Mouse (Mus musculus) embryonic fibroblast, embryonic 13.5 days (primary cell): Measurements from ENCODE around the gene Tomm40. TPM values are rescaled to one million over a fixed set of nuclear protein-coding genes. Genes with fewer than 3 reads are reported as not detected.
A peak's percentile ranks its signal among the peaks of the same experiment; 100 is the strongest.

Source experiments
- H3K27ac ChIP-seq: 2 replicates; pipeline ENCODE4 v1.5.1; 2012; ENCODE audit warnings: low read length, control low read depth, inconsistent platforms; ENCODE audit not compliant: insufficient read depth
- H3K4me1 ChIP-seq: 2 replicates; pipeline ENCODE4 v1.6.1; 2011; ENCODE audit warnings: low read length; ENCODE audit not compliant: control insufficient read depth, insufficient read depth
- H3K4me3 ChIP-seq: 2 replicates; pipeline ENCODE4 v1.5.1; 2011; ENCODE audit warnings: mild to moderate bottlenecking, control low read depth, low read length; ENCODE audit not compliant: insufficient read depth
- CTCF ChIP-seq: IDR thresholded peaks from 2 replicates; pipeline ENCODE4 v1.5.1; 2011; ENCODE audit warnings: mild to moderate bottlenecking, control low read depth, low read length, moderate library complexity, borderline replicate concordance; ENCODE audit not compliant: insufficient read depth
- POLR2A ChIP-seq: IDR thresholded peaks from 2 replicates; pipeline ENCODE4 v1.6.1; 2011; ENCODE audit warnings: low read depth, mild to moderate bottlenecking, control low read depth, low read length, moderate library complexity
- polyA plus RNA-seq: library from polyadenylated mRNA; stranded (reverse); fragments of >200 nt; gene quantifications from 2 replicates; pipeline ENCODE4 v1.2.4, GENCODE M21; 2011; ENCODE audit warnings: low read depth; ENCODE audit not compliant: missing spikeins, insufficient read length

Tomm40 gene
- polyA plus RNA-seq: 38.1 and 51.3 TPM in 2 replicates

DNA sequence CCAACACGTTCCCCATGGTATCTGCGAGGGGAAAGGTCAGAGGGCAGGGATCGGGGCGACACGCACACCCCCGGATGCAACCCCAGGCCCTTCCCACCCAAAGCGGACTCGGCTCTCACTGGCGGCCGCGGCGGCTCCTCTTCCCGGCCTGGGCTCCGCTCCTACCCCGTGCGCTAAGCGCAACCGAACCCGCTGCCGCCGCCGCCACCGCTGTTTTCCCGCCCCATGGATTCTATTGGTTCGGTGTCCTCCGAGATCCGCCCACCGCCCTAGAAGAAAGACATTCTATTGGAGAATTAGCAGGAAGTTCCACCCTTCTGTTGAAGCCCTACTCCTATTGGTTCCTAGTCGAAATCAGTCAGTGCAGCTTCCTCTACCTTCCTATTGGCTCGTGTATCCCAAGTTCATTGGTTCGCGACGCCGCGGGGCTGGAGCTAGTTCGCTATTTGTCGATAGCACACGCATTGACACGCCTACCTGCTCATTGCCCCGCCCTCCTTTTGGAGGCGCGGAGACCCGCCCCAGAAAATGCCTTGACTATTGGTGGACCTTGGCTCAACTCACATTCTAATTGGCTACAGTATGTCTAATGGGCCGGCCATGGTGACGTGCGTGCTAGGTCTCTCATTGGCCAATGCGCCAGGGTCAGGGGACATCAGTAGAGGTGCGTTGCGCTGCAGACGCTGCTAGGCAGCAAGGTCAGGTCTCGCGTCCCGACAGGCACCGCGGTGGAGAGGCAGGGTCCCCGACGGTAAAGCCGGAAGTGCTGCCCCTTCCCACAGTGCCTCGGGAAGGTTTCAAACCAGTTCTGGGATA lies at the start of gene Tomm40:
TSS of gene Tomm40 (minus strand) at position 200 of the 816 bp plus-strand sequence.
- peak within 1 kb of the TSS; percentile 91 for H3K27ac ChIP-seq
- peaks cover 9% of the 10 kb centered on the region for H3K4me1 ChIP-seq
- peak within 1 kb of the TSS; percentile 96 for H3K4me3 ChIP-seq
- TF ChIP-seq CTCF (no peak), POLR2A (0 out of 2 replicates have a peak, but pooled peaks have one; percentile 49)

DNA sequence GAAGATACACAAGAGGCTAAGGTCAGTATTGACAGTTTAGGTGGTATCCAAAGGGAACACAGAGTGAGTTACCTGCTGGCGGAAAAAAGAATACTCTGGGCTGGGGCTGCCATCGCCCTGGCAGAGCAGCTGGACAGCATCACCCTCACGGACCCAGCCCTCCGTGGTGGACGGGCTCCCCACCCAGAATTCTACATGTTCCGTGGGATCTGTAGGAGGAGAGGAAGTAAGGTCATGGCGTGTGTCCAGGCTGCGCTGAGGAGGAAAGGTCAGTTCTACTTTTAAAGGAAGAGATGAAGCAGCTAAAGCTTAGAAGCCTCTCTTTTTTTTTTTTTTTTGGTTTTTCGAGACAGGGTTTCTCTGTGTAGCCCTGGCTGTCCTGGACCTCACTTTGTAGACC lies 49.3 kb upstream of the Tomm40 start:
- H3K4me1 ChIP-seq: no peaks in the 10 kb centered on the region
- TF ChIP-seq CTCF (no peak), POLR2A (no peak)
- H3K27ac ChIP-seq: no peak overlapping the region
- H3K4me3 ChIP-seq: no peak overlapping the region

DNA sequence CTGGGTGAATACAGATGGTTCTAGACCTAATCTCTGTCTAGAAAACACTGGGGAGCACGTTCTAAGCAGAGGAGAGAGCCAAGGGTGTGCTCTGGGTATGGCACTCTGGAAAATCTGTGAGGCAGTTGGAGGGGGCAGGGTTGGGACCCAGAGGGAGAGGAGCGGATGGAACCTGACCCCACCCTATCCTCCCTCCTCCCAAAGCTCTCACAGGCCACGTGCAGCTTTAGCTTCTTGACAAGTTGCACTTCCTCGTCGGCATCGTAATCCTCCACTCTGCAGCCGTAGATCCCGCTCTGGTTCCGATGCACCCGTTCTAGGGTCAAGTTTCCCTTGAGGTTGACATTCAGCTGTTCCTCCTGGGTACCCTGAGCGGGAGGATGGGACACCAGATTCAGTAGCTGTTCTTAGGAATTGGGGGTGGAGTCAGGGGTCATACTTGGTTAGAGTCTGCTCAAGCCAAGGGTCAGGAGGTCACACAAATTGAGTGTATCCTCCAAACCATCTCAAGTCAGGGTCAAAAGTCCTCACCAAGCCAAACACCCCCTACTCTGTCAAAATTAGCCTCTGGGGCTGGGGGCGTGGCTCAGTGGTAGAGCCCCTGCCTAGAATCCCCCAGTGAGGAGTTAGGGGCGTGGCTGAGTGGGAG lies 48.7 kb upstream of the Tomm40 start:
- Histone ChIP-seq H3K27ac (no peak overlapping the region), H3K4me1 (no peaks in the 10 kb centered on the region), H3K4me3 (no peak overlapping the region)
- TF ChIP-seq POLR2A (no peak), CTCF (no peak)

DNA sequence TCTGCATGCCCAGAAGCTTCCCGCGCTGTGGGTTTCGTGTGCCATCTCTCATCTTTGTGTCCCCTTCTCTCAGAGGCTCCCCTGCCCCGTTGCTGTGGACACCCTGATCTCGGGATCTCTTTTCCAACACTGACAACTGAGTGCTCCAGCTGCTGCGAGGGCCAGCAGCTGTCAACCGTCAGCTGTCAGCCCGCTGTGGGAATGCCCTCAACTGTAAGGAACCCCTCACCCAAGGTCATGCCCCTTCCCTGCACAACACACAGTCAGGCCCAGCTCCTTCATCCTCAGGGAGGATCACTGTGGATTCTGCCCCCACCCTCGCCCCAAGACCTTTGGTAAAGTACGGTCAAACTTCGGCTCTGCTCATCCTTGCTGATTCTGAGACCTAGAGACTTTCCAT lies 47.0 kb upstream of the Tomm40 start:
- TF ChIP-seq CTCF: no peak
- TF ChIP-seq POLR2A: no peak
- no peaks in the 10 kb centered on the region for H3K4me1 ChIP-seq
- no peak overlapping the region for H3K27ac ChIP-seq
- H3K4me3 ChIP-seq: no peak overlapping the region

DNA sequence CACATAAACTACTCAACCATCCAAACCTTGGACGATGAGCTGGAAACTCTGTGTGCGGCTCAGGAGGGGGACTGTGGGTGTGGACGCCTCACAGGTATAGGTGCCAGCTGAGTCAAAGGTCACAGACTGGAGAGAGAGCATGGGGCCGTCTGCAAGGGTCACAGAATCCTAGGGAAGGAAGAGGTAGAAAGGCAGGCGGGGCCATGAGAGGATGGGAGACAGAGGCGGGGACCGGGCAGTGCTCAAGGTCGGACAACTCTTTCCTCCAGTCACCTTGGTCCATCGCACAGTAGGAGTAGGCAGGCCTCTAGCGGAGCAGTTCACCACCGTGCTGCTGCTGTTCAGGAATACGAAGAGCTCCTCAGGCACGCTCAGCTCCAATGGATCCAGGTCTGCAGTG lies 44.8 kb upstream of the Tomm40 start:
- H3K4me3 ChIP-seq: no peak overlapping the region
- TF ChIP-seq CTCF (no peak), POLR2A (no peak)
- H3K4me1 ChIP-seq: no peaks in the 10 kb centered on the region
- no peak overlapping the region for H3K27ac ChIP-seq

DNA sequence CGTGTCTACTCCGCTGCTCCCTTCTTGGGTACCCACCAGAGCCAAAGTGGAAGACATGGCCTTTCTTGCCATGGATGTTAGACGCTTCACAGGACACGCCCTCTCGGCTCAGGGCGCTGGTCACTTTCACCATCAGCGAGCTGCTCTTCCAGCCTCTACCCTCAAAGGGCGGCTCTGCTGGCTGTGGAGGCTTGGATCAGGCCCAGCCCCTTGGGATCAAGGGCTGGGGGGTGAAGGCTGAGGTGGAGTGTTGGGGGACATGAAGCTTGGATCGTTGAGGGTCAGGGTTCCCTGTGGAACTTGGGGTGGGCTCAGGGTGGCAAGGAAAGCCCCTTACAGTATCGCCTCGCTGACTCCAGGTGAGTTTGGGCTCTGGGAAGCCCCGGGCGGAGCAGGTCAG lies 43.4 kb upstream of the Tomm40 start:
- TF ChIP-seq POLR2A (no peak), CTCF (no peak)
- no peak overlapping the region for H3K4me3 ChIP-seq
- no peak overlapping the region for H3K27ac ChIP-seq
- H3K4me1 ChIP-seq: no peaks in the 10 kb centered on the region

DNA sequence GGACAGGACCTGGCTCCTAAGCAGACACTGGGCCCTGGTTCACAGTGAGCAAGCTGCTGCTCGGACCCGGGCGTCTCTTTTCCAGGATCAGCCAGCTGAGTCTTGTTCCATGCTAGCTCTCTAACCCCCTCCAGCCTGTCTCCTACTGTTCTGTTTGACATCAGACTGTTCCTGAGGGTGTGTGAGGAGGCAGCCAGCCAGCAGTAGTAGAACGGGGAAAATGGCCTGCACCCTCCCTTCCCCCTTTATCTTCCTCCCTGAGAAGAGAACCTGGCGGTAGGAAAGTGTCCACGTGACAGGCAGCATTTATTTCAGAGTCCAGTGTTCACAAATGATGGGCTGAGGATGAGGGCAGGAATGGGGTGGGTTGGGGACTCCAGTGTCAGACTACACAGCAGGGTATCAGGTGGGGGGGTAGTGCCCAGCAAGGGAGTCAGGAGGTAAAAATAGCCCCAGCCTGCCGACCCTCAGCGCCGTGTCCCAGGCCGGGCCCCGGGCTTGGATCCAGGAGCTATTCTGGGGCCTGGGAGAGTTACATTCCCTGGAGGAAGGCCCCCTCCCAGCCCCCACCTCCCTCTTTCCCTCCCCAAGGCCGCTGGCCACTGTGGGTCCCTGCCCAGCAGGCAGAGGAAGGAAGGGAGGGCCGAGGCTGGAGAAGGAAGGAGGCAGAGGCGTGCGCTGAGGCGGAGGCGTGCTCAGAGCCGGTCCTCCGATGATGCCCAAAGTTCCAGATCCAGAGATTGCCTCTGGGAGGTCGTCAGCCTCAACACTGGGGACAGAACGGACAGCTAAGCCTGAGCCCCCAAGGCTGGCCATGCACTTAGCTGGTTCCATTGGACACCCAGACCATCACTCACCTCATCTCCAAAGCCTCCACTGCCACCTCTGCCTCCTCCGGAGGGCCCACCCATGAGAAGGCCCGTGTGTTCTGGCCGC lies 40.9 kb upstream of the Tomm40 start:
- no peak overlapping the region for H3K27ac ChIP-seq
- no peak overlapping the region for H3K4me3 ChIP-seq
- TF ChIP-seq CTCF: no peak
- TF ChIP-seq POLR2A: no peak
- H3K4me1 ChIP-seq: no peaks in the 10 kb centered on the region

DNA sequence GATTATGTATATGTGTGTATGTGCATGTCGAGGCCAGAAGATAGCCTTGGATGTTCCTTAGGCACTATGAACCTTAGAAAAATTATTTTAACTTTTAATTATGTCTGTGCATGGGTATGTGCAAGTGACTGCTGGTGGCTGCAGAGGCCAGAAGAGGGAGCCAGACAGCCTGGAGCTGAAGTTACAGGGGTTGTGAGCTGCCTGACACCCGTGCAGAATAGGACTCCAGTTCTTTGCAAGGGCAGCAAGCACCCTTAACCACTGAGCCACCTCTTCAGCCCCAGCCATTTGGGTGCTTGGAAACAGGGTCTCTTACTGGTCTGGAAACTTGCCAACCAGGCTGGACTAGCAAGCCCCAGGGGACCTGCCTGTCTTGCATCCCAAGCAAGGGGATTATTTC lies 39.8 kb upstream of the Tomm40 start:
- no peaks in the 10 kb centered on the region; the same call in 1 of the 2 replicates for H3K4me1 ChIP-seq
- no peak overlapping the region for H3K4me3 ChIP-seq
- no peak overlapping the region for H3K27ac ChIP-seq
- TF ChIP-seq POLR2A (no peak), CTCF (no peak)

DNA sequence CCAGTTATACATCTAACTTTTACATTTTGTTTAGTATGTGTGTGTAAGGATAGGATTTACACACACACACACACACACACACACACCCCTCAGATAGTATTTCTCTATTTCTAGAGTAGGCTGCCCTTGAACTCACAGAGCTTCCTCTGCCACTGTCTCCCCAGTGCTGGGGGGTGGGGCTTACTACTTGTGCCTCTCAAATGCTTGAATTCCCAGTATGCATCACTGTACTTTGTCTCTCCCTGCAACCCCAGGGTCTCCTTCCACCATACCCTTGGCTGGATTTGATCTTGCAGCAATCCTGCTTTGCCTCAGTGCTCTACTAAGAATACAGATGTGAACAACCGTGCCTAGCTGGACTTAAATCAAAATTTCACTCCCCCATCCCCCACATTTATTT lies 38.8 kb upstream of the Tomm40 start:
- TF ChIP-seq CTCF: no peak
- TF ChIP-seq POLR2A: no peak

DNA sequence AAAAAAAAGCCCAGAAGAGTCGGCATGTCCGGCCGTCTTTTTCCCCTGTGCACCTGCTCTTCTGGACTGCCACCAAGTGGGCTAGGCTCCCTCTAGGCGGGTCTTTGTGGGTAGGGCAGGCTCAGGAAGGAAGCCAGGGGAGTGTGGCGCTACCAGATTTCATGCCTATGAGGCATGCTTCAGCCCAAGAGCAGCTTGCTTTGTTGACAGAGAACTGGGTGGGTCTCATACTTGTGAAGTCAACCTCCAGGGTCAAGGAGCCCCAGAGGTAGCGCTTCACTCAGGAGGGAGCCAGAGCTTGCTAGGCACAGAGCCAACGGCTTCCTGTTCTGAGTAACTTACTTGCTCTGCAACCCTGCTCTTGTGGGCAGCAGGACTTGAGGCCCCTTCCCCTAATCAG lies 38.3 kb upstream of the Tomm40 start:
- Histone ChIP-seq H3K4me1 (no peaks in the 10 kb centered on the region; the same call in 1 of the 2 replicates), H3K27ac (no peak overlapping the region), H3K4me3 (no peak overlapping the region)
- TF ChIP-seq POLR2A (no peak), CTCF (no peak)

More for the DNA sequence above, 38.8 kb upstream of the Tomm40 start:
- H3K4me1 ChIP-seq: no peaks in the 10 kb centered on the region; the same call in 1 of the 2 replicates
- no peak overlapping the region for H3K27ac ChIP-seq
- no peak overlapping the region for H3K4me3 ChIP-seq
